13 mouse cellular contexts compared by ENCODE assay signal in genomic region chr9:54802749-54803679, GRCm38 (mm10). TPM values are rescaled to one million over a fixed set of nuclear protein-coding genes. Genes with fewer than 3 reads are reported as not detected.
DNase-seq lines count a peak whose midpoint lies in the region; ATAC-seq and TF ChIP-seq lines count a peak whose summit lies in the region.
"Had no signal": no experiment of that assay in that cellular context is flagged by ENCODE, and none has a peak within 500 bp of the region (broad histone marks: within the 10 kb centered on the region; RNA-seq: fewer than 3 reads in every experiment).

No protein-coding gene starts in this region.

- peak overlapping the region; percentile 63 for H3K27ac ChIP-seq in limb, embryonic 11.5 days (replicated peaks; ENCODE audit: low read depth, low read length)
- H3K27ac ChIP-seq: liver, embryonic 14.5 days; macrophage had no signal

- H3K9me3 ChIP-seq in E14TG2a.4 (ENCODE audit: low read length), result peaks cover 4% of the 10 kb centered on the region; the same call in 1 of the 2 replicates
- no peaks in the 10 kb centered on the region for H3K9me3 ChIP-seq in limb, embryonic 11.5 days (ENCODE audit: control insufficient read depth, low read length)

- no peak for TF ChIP-seq CTCF in E14TG2a.4 (conservative IDR thresholded peaks at IDR 0.05; ENCODE audit: low read length)

- intact Hi-C loops in gastrocnemius, postnatal 36 days (cut with DNase I), result no loop called here

- H3K4me1 ChIP-seq in E14TG2a.4 (replicated peaks; ENCODE audit: low read depth, low read length), result peaks cover 74% of the 10 kb centered on the region
- H3K4me1 ChIP-seq in limb, embryonic 11.5 days (ENCODE audit: control insufficient read depth, insufficient read depth, low read length), result peaks cover 38% of the 10 kb centered on the region

- 17% methylated on average over 6 of the region's 6 CpGs for WGBS in limb, embryonic 11.5 days

- H3K4me2 ChIP-seq in limb, embryonic 11.5 days (ENCODE audit: low read depth, severe bottlenecking), result no peak overlapping the region

- peak; percentile 53; the same call in 1 of the 2 replicates for ATAC-seq in limb, embryonic 11.5 days (ENCODE audit: insufficient number of reproducible peaks, low FRiP score, low TSS enrichment, low read depth)

- H3K4me3 ChIP-seq in E14TG2a.4 (replicated peaks; ENCODE audit: low read length), result peak overlapping the region; percentile 76
- no peak overlapping the region for H3K4me3 ChIP-seq in limb, embryonic 11.5 days (ENCODE audit: low read depth, low read length)

- peaks cover 30% of the 10 kb centered on the region for H3K36me3 ChIP-seq in E14TG2a.4 (ENCODE audit: insufficient read depth, low read length)
- no peaks in the 10 kb centered on the region for H3K36me3 ChIP-seq in limb, embryonic 11.5 days (ENCODE audit: control insufficient read depth, insufficient read depth, low read length)

- H3K27me3 ChIP-seq in E14TG2a.4 (ENCODE audit: insufficient read depth, low read length), result peaks cover 12% of the 10 kb centered on the region
- H3K27me3 ChIP-seq in limb, embryonic 11.5 days (ENCODE audit: control insufficient read depth, insufficient read depth, low read length), result no peaks in the 10 kb centered on the region

- peak; percentile 6 for DNase-seq in gastrocnemius, adult 18-20 months (ENCODE audit: low spot score)
- no peak for DNase-seq in gastrocnemius, postnatal 36 days
- peak; percentile 80 for DNase-seq in embryo, embryonic 11 days
- peak; percentile 76 for DNase-seq in limb, embryonic 11.5 days (ENCODE audit: low spot score)
- no peak for DNase-seq in thymus, postnatal 10 days (ENCODE audit: low spot score in 2 of 2)
- DNase-seq in layer of hippocampus, postnatal 36 days, result no peak
- DNase-seq in cerebellum, adult 9-10 months, result no peak
- DNase-seq: cerebellum, adult 8-10 months; kidney, postnatal 10 days; spleen, adult 18-20 months had no signal

- no peak overlapping the region for H3K9ac ChIP-seq in limb, embryonic 11.5 days (ENCODE audit: low read length)
- H3K9ac ChIP-seq: liver, embryonic 14.5 days had no signal

RNA-seq across cellular contexts. Expression of gene Crabp1, which starts 38.5 kb away (rescaled TPM):
- under 1 TPM; 0.80 to 0.88 TPM for total RNA-seq in gastrocnemius, adult 18-20 months (2021)
- total RNA-seq in gastrocnemius, postnatal 36 days (2021), result under 1 TPM in 1 of 2 experiments, not detected in 1; 0.79 TPM
- polyA plus RNA-seq in limb, embryonic 11.5 days (2014; fragmentation: Nextera tagmentation; extraction: Ambion mirVana), result 295 and 359 TPM in 2 replicates
- 1 to 10 TPM; 1.2 TPM for total RNA-seq in layer of hippocampus, postnatal 36 days (2021)
- polyA plus RNA-seq: macrophage had no signal

Comparison
In these comparisons a context has a peak if more than half of its experiments do, and no peak if none do; other contexts are left out.
1. DNase-seq: peak in gastrocnemius, adult 18-20 months (single experiment), embryo, embryonic 11 days (single experiment) and limb, embryonic 11.5 days (single experiment); none in gastrocnemius, postnatal 36 days (0 of 2), thymus, postnatal 10 days (0 of 2), layer of hippocampus, postnatal 36 days (0 of 2) and cerebellum, adult 9-10 months (single experiment).